Mouse (Mus musculus): ENCODE results near the gene Piwil4. TPM values are rescaled to one million over a fixed set of nuclear protein-coding genes. Genes with fewer than 3 reads are reported as not detected.

Piwil4 gene
- total RNA-seq (2017), result not detected in 2 replicates

GRCm38 (mm10) chr9:14740151-14740924, at the start of gene Piwil4:
Gene Piwil4, minus strand, starts transcription at chr9:14740733.
- ATAC-seq (ENCODE audit: extremely low read depth, insufficient number of reproducible peaks, low FRiP score, poor library complexity, severe bottlenecking), result no peak

GRCm38 (mm10) chr9:14787356-14787755, 46.8 kb upstream of the Piwil4 start:
- ATAC-seq (ENCODE audit: extremely low read depth, insufficient number of reproducible peaks, low FRiP score, poor library complexity, severe bottlenecking), result no peak

GRCm38 (mm10) chr9:14784039-14785002, 43.8 kb upstream of the Piwil4 start, which contains the start of the genes Mre11a and Ankrd49:
Gene Mre11a, plus strand, starts transcription at chr9:14784654.
Gene Ankrd49, minus strand, starts transcription at chr9:14784856.
- ATAC-seq (ENCODE audit: extremely low read depth, insufficient number of reproducible peaks, low FRiP score, poor library complexity, severe bottlenecking), result peak; percentile 100

GRCm38 (mm10) chr9:14778341-14778740, 37.8 kb upstream of the Piwil4 start:
- no peak for ATAC-seq (ENCODE audit: extremely low read depth, insufficient number of reproducible peaks, low FRiP score, poor library complexity, severe bottlenecking)

GRCm38 (mm10) chr9:14773813-14774212, 33.3 kb upstream of the Piwil4 start:
- 0 out of 2 replicates have a peak, but pooled peaks have one; percentile 41 for ATAC-seq (ENCODE audit: extremely low read depth, insufficient number of reproducible peaks, low FRiP score, poor library complexity, severe bottlenecking)

- peak; percentile 41; the same call in 1 of the 2 replicates for ATAC-seq (ENCODE audit: extremely low read depth, insufficient number of reproducible peaks, low FRiP score, poor library complexity, severe bottlenecking)
These were observed 31.5 kb upstream of the Piwil4 start for GRCm38 (mm10) chr9:14772074-14772473.

- 0 out of 2 replicates have a peak, but pooled peaks have one; percentile 13 for ATAC-seq (ENCODE audit: extremely low read depth, insufficient number of reproducible peaks, low FRiP score, poor library complexity, severe bottlenecking)
These were observed 30.4 kb upstream of the Piwil4 start, which contains the start of gene 1700012B09Rik for GRCm38 (mm10) chr9:14770803-14771471. Gene 1700012B09Rik, minus strand, starts transcription at chr9:14771030.

- ATAC-seq (ENCODE audit: extremely low read depth, insufficient number of reproducible peaks, low FRiP score, poor library complexity, severe bottlenecking), result no peak
These were observed 29.3 kb upstream of the Piwil4 start for GRCm38 (mm10) chr9:14769811-14770210.

- ATAC-seq (ENCODE audit: extremely low read depth, insufficient number of reproducible peaks, low FRiP score, poor library complexity, severe bottlenecking), result peak; percentile 66
These were observed 24.2 kb upstream of the Piwil4 start for GRCm38 (mm10) chr9:14764765-14765164.

GRCm38 (mm10) chr9:14759261-14759660, 18.7 kb upstream of the Piwil4 start:
- ATAC-seq (ENCODE audit: extremely low read depth, insufficient number of reproducible peaks, low FRiP score, poor library complexity, severe bottlenecking), result no peak

- peak; percentile 92 for ATAC-seq (ENCODE audit: extremely low read depth, insufficient number of reproducible peaks, low FRiP score, poor library complexity, severe bottlenecking)
These were observed 18.1 kb upstream of the Piwil4 start for GRCm38 (mm10) chr9:14758590-14758989.

GRCm38 (mm10) chr9:14754469-14754868, 13.9 kb upstream of the Piwil4 start:
- ATAC-seq (ENCODE audit: extremely low read depth, insufficient number of reproducible peaks, low FRiP score, poor library complexity, severe bottlenecking), result no peak

- no peak for ATAC-seq (ENCODE audit: extremely low read depth, insufficient number of reproducible peaks, low FRiP score, poor library complexity, severe bottlenecking)
These were observed 13.4 kb upstream of the Piwil4 start for GRCm38 (mm10) chr9:14753947-14754346.

GRCm38 (mm10) chr9:14752001-14752522, 11.5 kb upstream of the Piwil4 start, which contains the start of gene Fut4:
Gene Fut4, minus strand, starts transcription at chr9:14752393.
- ATAC-seq (ENCODE audit: extremely low read depth, insufficient number of reproducible peaks, low FRiP score, poor library complexity, severe bottlenecking), result peak; percentile 42

- peak; percentile 21; the same call in 1 of the 2 replicates for ATAC-seq (ENCODE audit: extremely low read depth, insufficient number of reproducible peaks, low FRiP score, poor library complexity, severe bottlenecking)
These were observed 11.0 kb upstream of the Piwil4 start for GRCm38 (mm10) chr9:14751503-14752000.

- no peak for ATAC-seq (ENCODE audit: extremely low read depth, insufficient number of reproducible peaks, low FRiP score, poor library complexity, severe bottlenecking)
These were observed 10.5 kb upstream of the Piwil4 start for GRCm38 (mm10) chr9:14750901-14751502.

GRCm38 (mm10) chr9:14739498-14740150, 909 bp downstream of the Piwil4 start:
- 0 out of 2 replicates have a peak, but pooled peaks have one; percentile 22 for ATAC-seq (ENCODE audit: extremely low read depth, insufficient number of reproducible peaks, low FRiP score, poor library complexity, severe bottlenecking)
